ENCODE assay signal across 10 mouse cellular contexts in genomic region chr7:98156280-98156665, GRCm38 (mm10). TPM values are rescaled to one million over a fixed set of nuclear protein-coding genes. Genes with fewer than 3 reads are reported as not detected.
DNase-seq lines count a peak whose midpoint lies in the region; ATAC-seq and TF ChIP-seq lines count a peak whose summit lies in the region.
"Had no signal": no experiment of that assay in that cellular context is flagged by ENCODE, and none has a peak within 500 bp of the region (broad histone marks: within the 10 kb centered on the region; RNA-seq: fewer than 3 reads in every experiment).

No protein-coding gene starts in this region.

- H3K27me3 ChIP-seq in heart, embryonic 12.5 days (replicated peaks): no peaks in the 10 kb centered on the region
- H3K27me3 ChIP-seq in lung, embryonic 15.5 days: no peaks in the 10 kb centered on the region
- no peaks in the 10 kb centered on the region for H3K27me3 ChIP-seq in forebrain, postnatal 0 days (ENCODE audit: insufficient read depth, low read length)

- peak overlapping the region; percentile 5; the same call in 1 of the 2 replicates for H3K4me2 ChIP-seq in heart, embryonic 12.5 days
- no peak overlapping the region for H3K4me2 ChIP-seq in lung, embryonic 15.5 days
- H3K4me2 ChIP-seq in forebrain, postnatal 0 days (ENCODE audit: low read depth): no peak overlapping the region

- intact Hi-C loops in heart, postnatal 36 days (cut with DNase I): loop anchor here (5.0 kb wide), 1 partner anchor 276 kb away; no protein-coding TSS in a partner anchor

- H3K9me3 ChIP-seq in heart, embryonic 12.5 days (replicated peaks): no peaks in the 10 kb centered on the region
- H3K9me3 ChIP-seq in lung, embryonic 15.5 days: no peaks in the 10 kb centered on the region
- no peaks in the 10 kb centered on the region for H3K9me3 ChIP-seq in forebrain, postnatal 0 days (ENCODE audit: low read length)

- H3K9ac ChIP-seq in heart, embryonic 12.5 days: 0 out of 2 replicates have a peak overlapping the region, but pooled peaks have one; percentile 28
- no peak overlapping the region for H3K9ac ChIP-seq in lung, embryonic 15.5 days
- H3K9ac ChIP-seq in forebrain, postnatal 0 days: no peak overlapping the region

- peak overlapping the region; percentile 62 for H3K27ac ChIP-seq in heart, embryonic 12.5 days (ENCODE audit: poor library complexity, severe bottlenecking)
- H3K27ac ChIP-seq in lung, embryonic 15.5 days: peak overlapping the region; percentile 79
- no peak overlapping the region for H3K27ac ChIP-seq in forebrain, postnatal 0 days (ENCODE audit: low read depth, low read length)
- H3K27ac ChIP-seq: left cerebral cortex, adult 2 months had no signal

- ATAC-seq in heart, embryonic 12.5 days (ENCODE audit: insufficient number of reproducible peaks, low FRiP score): peak; percentile 57; the same call in 1 of the 2 replicates
- ATAC-seq in lung, embryonic 15.5 days (ENCODE audit: borderline replicate concordance, extremely low read depth, low FRiP score, low TSS enrichment): no peak
- peak; percentile 16; the same call in 1 of the 2 replicates for ATAC-seq in forebrain, postnatal 0 days
- ATAC-seq in monocyte, adult 5-6 weeks (replicated peaks; ENCODE audit: insufficient number of reproducible peaks, low FRiP score, low TSS enrichment, poor library complexity, severe bottlenecking): no peak

- DNase-seq in heart, postnatal 36 days: no peak
- DNase-seq in lung, adult 2 months: no peak
- peak; percentile 80 for DNase-seq in MN1 (ENCODE audit: low spot score)
- DNase-seq in forebrain, postnatal 0 days: no peak
- DNase-seq in right cerebral cortex, postnatal 4 days: no peak

- H3K4me3 ChIP-seq in heart, embryonic 12.5 days: no peak overlapping the region
- H3K4me3 ChIP-seq in lung, embryonic 15.5 days: no peak overlapping the region
- H3K4me3 ChIP-seq in lung, adult 2 months (replicated peaks; ENCODE audit: extremely low read depth, low read depth, low read length): no peak overlapping the region
- H3K4me3 ChIP-seq in forebrain, postnatal 0 days (ENCODE audit: low read depth, low read length): no peak overlapping the region
- H3K4me3 ChIP-seq: left cerebral cortex, adult 2 months had no signal

- no peaks in the 10 kb centered on the region for H3K36me3 ChIP-seq in heart, embryonic 12.5 days
- H3K36me3 ChIP-seq in lung, embryonic 15.5 days: no peaks in the 10 kb centered on the region
- H3K36me3 ChIP-seq in forebrain, postnatal 0 days (ENCODE audit: insufficient read depth): peaks cover 18% of the 10 kb centered on the region

- TF ChIP-seq CTCF in lung, adult 2 months (IDR thresholded peaks at IDR 0.05; ENCODE audit: insufficient read depth, low read length): no peak
- TF ChIP-seq CTCF in forebrain, postnatal 0 days (IDR thresholded peaks at IDR 0.05; ENCODE audit: low read depth): no peak

- no peak for TF ChIP-seq POLR2A in lung, adult 2 months (IDR thresholded peaks at IDR 0.05; ENCODE audit: borderline replicate concordance, extremely low read depth, low read depth, low read length)

- 19% methylated on average over 3 of the region's 3 CpGs for WGBS in heart, embryonic 12.5 days
- 42% methylated on average over 3 of the region's 3 CpGs for WGBS in lung, embryonic 15.5 days
- WGBS in lung, adult 2 months: 41% methylated on average over 3 of the region's 3 CpGs
- 44% methylated on average over 3 of the region's 3 CpGs for whole genome bisulfite sequencing in forebrain, postnatal 0 days

- peaks cover 69% of the 10 kb centered on the region for H3K4me1 ChIP-seq in heart, embryonic 12.5 days (replicated peaks)
- peaks cover 55% of the 10 kb centered on the region for H3K4me1 ChIP-seq in lung, embryonic 15.5 days
- peaks cover 34% of the 10 kb centered on the region for H3K4me1 ChIP-seq in lung, adult 2 months (ENCODE audit: control insufficient read depth, insufficient read depth, low read length)
- H3K4me1 ChIP-seq in forebrain, postnatal 0 days (ENCODE audit: insufficient read depth): no peaks in the 10 kb centered on the region

RNA-seq across cellular contexts. Expression of gene Omp, which starts 11.0 kb away (rescaled TPM):
- 0.19 and 0.20 TPM in 2 replicates for polyA plus RNA-seq in heart, embryonic 12.5 days (2016; fragmentation: Nextera tagmentation; extraction: Ambion mirVana)
- total RNA-seq in heart, postnatal 36 days (2021): under 1 TPM in 1 of 2 experiments, not detected in 1; 0.11 TPM
- 0.19 and 0.20 TPM in 2 replicates for polyA plus RNA-seq in lung, embryonic 15.5 days (2015; fragmentation: Nextera tagmentation; extraction: Ambion mirVana)
- polyA plus RNA-seq in lung, adult 2 months (2012; rRNA removed): 0.26 and 0.32 TPM in 2 replicates
- total RNA-seq in forebrain, postnatal 0 days (2014; rRNA removed): 0.29 and 0.54 TPM in 2 replicates
- 0.31 and 0.38 TPM in 2 replicates for polyA plus RNA-seq in forebrain, postnatal 0 days (2015; fragmentation: Nextera tagmentation; extraction: Ambion mirVana)
- 0.29 TPM in 1 of 3 replicates, not detected in the others for total RNA-seq in monocyte, adult 5-6 weeks (2017)

RNA-seq across cellular contexts. Expression of gene Capn5, which starts 21.8 kb away (rescaled TPM):
- polyA plus RNA-seq in heart, embryonic 12.5 days (2016; fragmentation: Nextera tagmentation; extraction: Ambion mirVana): 7.4 and 8.0 TPM in 2 replicates
- 1 to 10 TPM; 2.4 to 2.6 TPM for total RNA-seq in heart, postnatal 36 days (2021)
- polyA plus RNA-seq in lung, embryonic 15.5 days (2015; fragmentation: Nextera tagmentation; extraction: Ambion mirVana): 7.5 and 8.8 TPM in 2 replicates
- 19.0 and 22.2 TPM in 2 replicates for polyA plus RNA-seq in lung, adult 2 months (2012; rRNA removed)
- 35.8 and 39.2 TPM in 2 replicates for total RNA-seq in forebrain, postnatal 0 days (2014; rRNA removed)
- 21.3 and 22.6 TPM in 2 replicates for polyA plus RNA-seq in forebrain, postnatal 0 days (2015; fragmentation: Nextera tagmentation; extraction: Ambion mirVana)
- total RNA-seq in monocyte, adult 5-6 weeks (2017): 0.76 to 2.3 TPM in 2 of 3 replicates, not detected in the other

RNA-seq across cellular contexts. Expression of gene Myo7a, which starts 36.9 kb away (rescaled TPM):
- 13.6 and 14.4 TPM in 2 replicates for polyA plus RNA-seq in heart, embryonic 12.5 days (2016; fragmentation: Nextera tagmentation; extraction: Ambion mirVana)
- total RNA-seq in heart, postnatal 36 days (2021): 1 to 10 TPM; 5.3 to 5.8 TPM
- polyA plus RNA-seq in lung, embryonic 15.5 days (2015; fragmentation: Nextera tagmentation; extraction: Ambion mirVana): 11.6 and 12.9 TPM in 2 replicates
- polyA plus RNA-seq in lung, adult 2 months (2012; rRNA removed): 26.4 and 30.8 TPM in 2 replicates
- 37.4 and 47.3 TPM in 2 replicates for total RNA-seq in forebrain, postnatal 0 days (2014; rRNA removed)
- 5.7 and 11.1 TPM in 2 replicates for polyA plus RNA-seq in forebrain, postnatal 0 days (2015; fragmentation: Nextera tagmentation; extraction: Ambion mirVana)
- total RNA-seq in monocyte, adult 5-6 weeks (2017): 11.8 to 14.7 TPM (median 13.1 TPM) in 3 replicates

RNA-seq across cellular contexts. Expression of gene B3gnt6, which starts 43.0 kb away (rescaled TPM):
- 0.10 TPM in 1 of 2 replicates, not detected in the other for polyA plus RNA-seq in heart, embryonic 12.5 days (2016; fragmentation: Nextera tagmentation; extraction: Ambion mirVana)
- not detected for total RNA-seq in heart, postnatal 36 days (2021)
- 0.15 and 0.21 TPM in 2 replicates for polyA plus RNA-seq in lung, embryonic 15.5 days (2015; fragmentation: Nextera tagmentation; extraction: Ambion mirVana)
- 1.5 and 2.1 TPM in 2 replicates for polyA plus RNA-seq in lung, adult 2 months (2012; rRNA removed)
- total RNA-seq in forebrain, postnatal 0 days (2014; rRNA removed): 0.08 and 0.19 TPM in 2 replicates
- polyA plus RNA-seq in forebrain, postnatal 0 days (2015; fragmentation: Nextera tagmentation; extraction: Ambion mirVana): 0.26 and 0.63 TPM in 2 replicates
- 0.19 to 0.43 TPM in 2 of 3 replicates, not detected in the other for total RNA-seq in monocyte, adult 5-6 weeks (2017)
- total RNA-seq: gastrocnemius, postnatal 25 days had no signal

Comparison
In these comparisons a context has a peak if more than half of its experiments do, and no peak if none do; other contexts are left out.
1. ATAC-seq: peak in heart, embryonic 12.5 days (single experiment) and forebrain, postnatal 0 days (single experiment); none in lung, embryonic 15.5 days (single experiment) and monocyte, adult 5-6 weeks (single experiment).